Mouse (Mus musculus) induced T-regulatory cell, adult 2 months (primary cell): ENCODE data around the gene Adipor1.

Source experiments
- DNase-seq: peaks from one replicate; pipeline ENCODE4 v3.0.0-alpha.2; 2012; ENCODE audit warnings: low read depth

The Adipor1 gene

DNA sequence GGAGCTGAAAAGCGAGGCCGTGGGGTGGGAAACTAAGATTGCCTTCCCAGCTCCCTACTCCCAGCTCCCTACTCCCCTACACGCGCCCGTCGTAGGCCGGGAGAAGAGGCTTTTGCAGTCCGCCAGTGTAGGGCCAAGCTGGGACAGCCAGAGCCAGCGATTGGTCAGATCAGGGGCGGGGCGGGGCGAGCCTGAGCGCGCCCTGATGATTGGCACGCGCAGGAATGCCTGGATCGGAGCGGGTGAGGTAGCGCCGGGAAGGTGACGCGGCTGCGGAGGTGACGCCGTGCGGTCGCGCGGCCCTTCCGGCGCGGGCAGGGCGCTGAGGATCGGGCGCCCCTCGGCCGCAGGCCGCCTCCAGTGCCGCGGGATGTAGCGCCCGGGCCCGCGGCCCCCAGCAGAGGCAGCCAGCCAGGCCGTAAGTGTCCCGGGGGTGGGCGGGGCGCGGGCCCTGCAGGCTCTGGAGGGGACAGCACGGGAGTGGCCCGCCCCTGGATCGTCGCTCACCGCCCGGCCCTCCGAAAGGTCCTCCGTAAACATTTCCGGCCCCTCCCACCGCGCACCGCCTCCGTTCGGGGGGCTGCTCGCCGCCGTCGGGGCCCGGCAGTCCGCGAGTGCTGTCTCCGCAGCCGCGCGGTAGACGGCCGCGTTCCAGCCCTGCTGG lies at the start of gene Adipor1:
Gene Adipor1, plus strand, starts transcription at position 211 of the 664 bp plus-strand sequence.
- DNase-seq = peak; percentile 94

DNA sequence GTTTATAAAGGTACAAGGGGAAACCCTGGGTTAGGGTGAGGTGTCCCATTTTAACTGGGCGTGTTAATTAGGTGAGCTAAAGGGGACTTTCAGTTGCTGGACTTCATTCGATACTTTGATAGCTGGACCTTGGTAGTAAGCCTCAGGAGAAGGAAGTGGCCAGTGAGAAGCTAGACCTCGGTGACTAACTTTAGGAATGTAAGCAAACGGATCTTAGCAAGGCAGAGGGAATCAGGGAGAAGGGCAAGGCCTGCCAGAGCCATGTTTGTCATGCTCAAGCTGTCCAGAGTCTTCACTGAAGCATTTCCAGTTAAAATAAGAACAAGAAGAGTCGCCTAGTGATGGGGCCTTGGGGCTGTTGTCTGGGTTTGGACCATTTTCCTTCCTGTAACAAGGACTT lies 49.7 kb upstream of the Adipor1 start:
- no peak for DNase-seq

DNA sequence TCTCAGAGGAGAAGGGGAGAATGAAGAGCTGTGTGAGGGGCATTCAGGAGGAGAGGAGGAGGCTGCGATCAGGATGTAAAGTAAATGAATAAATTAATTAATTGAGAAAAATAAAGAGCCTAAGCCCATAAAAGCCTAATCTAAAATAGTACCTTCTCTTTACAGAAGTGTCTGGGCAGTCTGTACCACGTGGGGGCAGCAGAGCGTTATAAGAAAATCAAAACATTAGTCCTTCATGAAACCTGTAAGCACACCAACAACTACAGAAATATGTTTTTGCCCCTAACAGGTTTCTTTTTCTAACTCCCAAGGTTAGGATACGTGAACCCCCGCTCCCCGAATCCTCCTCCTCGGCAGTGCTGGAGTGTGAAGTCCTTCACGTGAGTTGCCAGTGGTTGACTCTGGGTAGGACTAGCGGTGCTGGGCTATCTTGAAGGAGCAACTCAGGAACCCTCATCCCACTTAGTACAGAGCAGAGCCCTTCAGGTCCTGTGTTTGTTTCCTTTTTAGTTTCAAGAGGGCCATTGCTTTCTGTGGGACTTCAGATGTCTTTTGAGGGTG lies 46.3 kb upstream of the Adipor1 start:
- peak; percentile 71 for DNase-seq

DNA sequence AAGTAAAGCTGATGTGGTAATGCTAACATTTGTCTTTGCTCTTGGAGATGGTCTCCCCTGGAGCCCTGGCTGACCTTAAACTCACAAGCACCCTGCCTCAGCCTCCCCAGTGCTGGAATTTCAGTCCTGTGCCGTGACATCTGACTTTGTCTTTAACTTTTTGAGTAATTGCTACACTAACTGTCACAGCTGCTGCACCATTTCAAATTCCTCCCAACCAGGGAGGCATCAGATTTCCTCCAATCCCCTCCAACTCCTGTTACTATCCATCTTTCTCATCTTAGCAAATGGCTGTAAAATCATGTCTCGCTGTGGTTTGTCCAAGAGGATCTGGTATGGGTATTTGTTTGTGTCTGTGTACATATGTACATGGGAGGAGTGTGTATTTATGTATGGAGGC lies 41.1 kb upstream of the Adipor1 start:
- no peak for DNase-seq

DNA sequence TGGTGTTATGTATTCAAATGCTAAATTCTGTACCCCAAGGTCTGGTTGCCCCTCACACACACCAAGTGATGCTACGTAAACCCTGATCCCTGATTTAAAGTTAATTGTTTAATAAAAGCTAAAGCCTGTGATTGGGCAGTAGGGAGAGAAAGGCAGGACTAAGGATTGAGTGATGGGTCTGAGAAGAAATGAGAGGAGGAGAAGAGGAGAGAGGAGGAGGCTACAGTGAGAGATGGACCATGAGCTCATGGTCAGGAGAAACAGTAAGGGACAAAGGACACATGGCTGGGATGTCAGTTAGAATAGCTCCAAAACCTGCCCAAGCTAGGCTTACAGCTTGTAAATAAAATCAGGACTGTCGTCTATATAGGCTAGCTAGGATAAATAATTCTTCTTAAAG lies 34.1 kb upstream of the Adipor1 start:
- no peak for DNase-seq

DNA sequence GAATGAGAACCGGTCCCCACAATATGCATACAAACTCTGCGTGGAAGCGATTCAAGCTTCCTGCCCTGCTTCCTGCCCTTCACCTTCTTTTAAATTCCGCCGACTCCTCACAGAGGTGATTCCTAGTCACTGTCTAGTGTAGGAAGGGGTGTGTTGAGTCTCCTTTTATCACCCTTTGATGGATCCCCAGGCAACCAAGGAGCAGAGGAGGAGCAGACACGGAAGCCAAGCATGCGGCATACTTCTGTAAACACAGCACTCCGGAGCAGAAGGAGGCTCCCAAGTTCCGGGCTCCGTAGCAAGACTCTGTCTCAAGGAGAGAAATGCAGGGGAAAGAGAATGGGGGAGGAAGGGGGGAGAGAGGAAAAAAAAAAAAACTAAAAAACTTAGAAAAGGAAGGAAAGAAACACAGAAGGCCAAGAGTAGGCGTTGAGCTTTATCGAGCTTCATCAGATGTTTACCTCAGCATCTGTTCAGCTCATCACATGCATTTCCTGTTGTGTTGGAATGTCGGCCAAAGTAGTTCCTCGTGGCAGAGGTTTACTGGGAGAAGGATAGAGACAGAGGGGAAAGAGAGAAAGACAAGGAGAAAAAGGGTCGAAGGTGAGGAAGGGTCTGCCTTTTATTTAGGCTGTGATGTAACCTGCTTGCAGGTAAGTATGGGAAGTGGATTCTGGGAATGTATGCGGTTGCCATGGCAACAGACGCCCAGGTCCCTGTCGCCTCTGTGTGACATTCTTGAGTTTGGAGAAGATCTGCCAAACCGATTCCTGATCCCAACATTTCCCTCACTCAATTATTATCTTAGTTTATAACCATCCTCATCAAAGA lies 33.2 kb upstream of the Adipor1 start:
- DNase-seq = peak; percentile 22

DNA sequence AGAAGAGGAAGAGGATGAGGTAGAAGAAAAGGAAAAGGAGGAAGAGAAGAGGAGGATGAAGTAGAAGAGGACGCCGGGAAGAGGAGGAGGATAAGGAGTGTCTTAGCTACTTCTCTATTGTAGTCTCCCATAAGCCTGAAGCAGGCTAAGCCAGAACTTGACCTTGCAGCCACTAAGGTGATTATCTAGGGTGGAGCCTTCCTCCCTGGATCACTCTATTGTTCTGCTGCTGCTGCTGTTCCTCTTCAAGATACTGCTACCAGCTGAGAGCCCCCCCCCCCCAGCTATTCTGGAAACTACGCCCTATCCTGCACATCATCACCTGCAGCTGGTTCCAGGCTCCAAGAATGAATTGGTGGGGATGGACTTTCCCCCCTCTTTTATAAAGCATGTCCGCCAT lies 30.6 kb upstream of the Adipor1 start:
- no peak for DNase-seq

DNA sequence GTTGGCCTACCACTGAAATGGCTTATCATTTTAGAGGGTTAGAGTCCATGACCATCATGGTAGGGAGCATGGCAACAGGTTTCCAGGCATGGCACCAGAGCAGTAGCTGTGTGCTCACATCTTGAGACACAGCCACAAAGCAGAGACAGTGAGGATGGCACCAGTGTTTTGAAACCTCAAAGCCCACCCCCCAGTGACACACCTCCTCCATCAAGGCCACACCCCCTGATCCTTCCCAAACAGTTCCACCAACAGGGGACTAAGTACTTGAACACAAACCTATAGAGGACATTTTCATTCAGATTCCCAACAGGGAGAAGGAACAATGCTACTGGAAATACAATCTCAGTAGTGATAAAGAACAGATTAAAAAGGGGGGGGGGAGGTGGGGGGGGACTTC lies 30.0 kb upstream of the Adipor1 start:
- DNase-seq = no peak

DNA sequence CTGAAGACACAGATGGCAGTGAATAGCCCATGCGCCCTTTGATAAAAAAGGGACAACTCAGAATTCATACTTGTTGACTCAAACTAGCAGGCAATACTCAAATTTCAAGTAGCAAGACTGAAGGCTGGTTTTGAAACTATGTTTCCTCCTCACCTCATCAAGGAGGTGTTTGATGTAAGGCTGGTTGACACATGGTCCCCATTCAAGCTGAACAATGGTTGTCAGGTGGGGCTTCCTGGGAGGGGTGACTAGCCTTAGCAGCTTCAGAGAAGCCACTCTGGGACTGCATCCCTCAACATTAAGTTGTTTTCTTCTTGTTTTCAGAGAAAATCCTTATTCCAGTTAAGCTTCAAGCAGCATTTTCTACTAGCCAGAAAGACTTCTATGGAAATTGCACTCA lies 29.5 kb upstream of the Adipor1 start, which contains the start of gene 4933406M09Rik:
Gene 4933406M09Rik, plus strand, starts transcription at position 275 of the 400 bp plus-strand sequence.
- no peak for DNase-seq

DNA sequence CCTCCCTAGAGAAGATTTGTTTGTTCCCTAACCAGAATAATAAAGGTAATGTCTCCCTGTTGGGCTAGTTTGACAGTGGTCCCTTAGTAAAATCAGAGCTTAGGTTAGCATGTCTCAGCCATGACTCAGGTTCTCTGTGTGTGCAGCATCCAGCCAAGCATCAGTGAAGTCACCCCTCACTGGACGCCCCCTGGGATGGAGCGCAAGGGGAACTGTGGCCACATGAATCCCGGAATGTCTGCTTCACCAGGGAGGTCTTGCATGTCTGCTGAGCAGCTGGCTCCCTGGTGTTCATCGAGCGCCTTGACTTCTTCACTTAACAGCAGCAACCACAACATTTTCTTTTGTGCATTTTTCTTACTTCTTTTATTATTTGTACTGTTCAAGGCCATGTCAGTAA lies 21.4 kb upstream of the Adipor1 start:
- DNase-seq = no peak

DNA sequence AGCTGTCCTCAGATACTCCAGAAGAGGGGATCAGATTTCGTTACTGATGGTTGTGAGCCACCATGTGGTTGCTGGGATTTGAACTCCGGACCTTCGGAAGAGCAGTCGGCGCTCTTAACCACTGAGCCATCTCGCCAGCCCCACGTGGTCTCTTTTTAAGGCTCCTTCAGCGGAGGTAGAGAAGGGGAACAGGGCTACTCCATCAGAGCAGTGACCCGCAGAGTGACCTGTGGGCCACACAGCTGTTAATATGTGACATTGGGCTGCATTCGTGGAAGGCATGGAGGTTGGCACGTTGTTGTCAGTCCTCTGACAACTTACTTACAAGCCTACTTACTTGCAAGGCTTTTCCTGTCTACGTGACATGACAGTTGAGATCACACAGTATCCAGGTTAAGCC lies 17.0 kb upstream of the Adipor1 start:
- no peak for DNase-seq

DNA sequence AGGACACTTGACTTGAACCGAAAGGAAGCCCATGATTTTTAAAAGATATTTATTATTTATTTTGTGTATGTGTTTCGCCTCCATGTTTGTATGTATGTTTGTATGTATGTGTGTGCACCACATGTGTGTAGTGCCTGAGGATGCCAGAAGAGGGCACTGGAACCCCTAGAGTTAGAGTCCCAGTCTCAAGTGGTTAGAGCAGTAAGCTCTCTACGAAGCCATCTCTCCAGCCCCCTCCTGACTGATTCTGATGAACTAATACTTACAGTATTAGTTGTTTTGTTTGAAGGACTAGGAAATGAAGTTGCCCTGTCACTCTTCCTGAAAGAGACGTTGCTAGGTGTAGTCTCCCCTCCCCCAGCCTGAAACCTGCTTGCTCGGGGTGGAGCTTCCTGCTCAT lies 15.4 kb upstream of the Adipor1 start:
- peak; percentile 22 for DNase-seq

DNA sequence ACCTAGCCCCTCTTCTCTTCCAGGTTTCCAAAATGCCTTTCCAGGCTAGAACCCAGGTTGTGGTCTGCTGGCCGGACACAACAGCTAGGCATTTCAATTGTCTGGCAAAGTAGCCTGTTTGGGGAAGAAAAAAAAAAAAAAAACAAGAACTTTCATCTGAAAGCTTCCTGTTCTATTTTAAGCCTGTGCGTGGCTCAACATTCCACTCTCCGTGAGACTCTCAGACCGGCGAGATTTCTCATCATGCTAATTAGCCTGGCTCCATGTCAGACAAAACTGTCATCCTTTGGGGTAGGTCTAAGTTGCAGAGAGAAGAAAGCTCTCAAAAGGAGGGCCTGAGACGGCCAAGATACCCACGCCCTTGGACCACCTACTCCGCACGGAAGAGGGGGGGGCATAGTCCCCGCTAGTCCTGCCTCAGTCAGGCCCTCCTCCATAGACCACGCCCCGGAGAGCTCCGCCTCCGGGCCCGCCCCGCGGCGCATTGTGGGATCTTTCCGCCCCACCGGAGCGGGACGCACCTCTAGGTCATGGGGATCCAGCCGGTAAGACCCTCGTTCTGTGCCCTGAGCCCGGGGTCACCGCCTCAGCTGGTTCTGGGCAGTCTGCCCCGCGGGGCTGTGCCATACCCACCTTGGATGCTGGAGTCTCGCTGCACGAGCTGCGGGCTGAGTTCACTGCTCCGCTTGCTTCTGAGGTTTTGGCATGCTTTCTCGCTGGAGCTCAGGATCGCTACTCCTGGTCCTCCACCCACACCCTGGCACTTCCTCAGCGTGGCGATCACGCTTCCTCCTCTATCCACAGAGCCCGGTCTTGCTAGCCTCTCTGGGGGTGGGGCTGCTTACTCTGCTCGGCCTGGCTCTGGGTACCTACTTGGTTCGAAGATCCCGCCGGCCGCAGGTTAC lies 9.4 kb upstream of the Adipor1 start, which contains the start of gene Cyb5r1:
Gene Cyb5r1, plus strand, starts transcription at position 51 of the 905 bp plus-strand sequence.
- peak; percentile 88 for DNase-seq

DNA sequence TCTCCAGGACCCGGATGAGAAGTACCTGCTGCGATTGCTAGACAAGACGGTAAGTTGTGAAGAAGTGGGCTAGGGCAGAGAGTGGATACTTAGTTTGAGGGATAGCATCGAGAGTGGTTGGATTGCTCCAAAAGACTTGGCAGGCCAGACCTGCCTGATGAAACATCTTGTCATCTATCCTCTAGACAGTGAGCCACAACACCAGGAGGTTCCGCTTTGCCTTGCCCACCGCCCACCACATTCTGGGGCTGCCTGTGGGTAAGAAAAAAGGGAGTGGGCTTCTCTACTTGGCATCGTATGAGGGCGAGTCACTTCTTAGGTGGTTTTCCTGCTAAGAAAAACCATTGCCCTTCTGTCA lies 8.8 kb upstream of the Adipor1 start:
- no peak for DNase-seq

DNA sequence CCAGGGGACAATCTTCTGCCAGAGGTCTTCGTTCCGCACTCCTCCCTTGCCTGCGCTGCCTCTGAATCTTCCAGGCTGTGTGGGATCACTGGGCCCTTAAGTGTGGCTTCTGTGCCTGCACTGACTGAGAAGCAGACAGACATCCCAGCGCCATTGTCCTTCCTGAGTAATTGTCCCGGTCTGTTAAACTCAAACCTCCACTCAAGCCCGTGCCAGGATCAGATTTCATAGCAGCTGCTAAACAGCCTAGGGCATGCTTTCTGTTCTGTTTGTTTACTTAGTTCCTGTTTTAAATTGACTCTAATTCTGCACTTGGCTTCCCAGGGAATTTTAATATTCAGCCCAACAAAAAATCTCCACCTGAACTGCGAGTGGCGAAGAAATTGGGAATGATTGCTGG lies 7.1 kb upstream of the Adipor1 start:
- no peak for DNase-seq

DNA sequence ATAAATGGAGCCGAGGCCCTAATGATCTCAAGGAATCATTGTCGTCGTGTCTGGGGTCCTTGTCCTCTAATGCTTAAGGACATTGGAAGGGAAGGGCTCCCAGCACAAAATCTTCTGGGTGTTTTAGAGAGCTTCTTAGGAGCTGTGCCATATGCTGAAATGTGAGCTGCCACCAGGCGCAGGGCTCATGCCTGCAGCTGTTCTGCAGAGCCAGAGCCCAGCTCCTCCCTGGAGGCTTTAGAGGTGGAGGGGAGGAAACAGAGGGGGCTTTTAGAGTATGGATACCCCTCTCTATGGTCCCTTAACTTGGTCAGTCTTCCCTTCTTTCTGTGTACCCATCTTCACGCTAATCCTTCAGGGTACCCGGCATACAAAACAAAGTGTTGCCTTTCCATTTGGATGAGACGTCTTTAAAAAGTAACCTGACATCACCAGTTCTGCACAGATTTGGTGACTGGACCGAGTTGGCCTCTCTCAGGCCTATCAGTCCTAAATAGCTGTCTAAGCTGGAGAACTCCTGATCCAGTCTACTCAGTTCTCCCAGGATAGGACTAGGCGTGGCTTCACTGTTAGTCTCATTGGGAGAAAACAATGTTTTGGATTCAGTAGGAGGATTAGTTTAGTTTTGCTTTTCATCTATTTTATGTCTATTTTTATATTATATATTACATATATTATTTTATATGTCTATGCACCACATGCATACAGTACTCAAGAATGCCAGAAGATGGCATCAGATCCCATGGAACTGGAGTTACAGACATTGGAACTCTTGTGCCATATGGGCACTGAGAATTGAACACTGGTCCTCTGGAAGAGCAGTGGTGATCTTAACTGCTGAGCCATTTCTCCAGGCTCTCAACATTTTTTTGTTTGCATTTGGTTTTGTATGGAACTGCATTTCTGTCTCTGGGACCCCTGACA lies 3.2 kb upstream of the Adipor1 start:
- DNase-seq = no peak

DNA sequence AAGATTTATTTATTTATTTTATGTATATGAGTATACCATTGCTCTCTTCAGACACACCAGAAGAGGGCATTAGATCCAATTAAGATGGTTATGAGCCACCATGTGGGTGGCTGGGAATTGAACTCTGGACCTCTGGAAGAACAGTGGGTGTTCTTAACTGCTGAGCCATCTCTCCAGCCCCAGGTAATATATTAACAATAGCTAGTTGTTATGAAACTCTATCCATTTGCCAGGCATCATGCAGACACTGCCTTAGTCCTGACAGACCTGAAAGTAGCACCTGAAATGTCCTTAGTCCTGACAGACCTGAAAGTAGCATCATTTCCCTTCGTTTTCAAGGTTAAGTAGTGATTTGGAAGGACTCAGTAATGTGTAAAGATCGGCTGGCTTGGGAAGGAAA lies 1.1 kb upstream of the Adipor1 start:
- no peak for DNase-seq

DNA sequence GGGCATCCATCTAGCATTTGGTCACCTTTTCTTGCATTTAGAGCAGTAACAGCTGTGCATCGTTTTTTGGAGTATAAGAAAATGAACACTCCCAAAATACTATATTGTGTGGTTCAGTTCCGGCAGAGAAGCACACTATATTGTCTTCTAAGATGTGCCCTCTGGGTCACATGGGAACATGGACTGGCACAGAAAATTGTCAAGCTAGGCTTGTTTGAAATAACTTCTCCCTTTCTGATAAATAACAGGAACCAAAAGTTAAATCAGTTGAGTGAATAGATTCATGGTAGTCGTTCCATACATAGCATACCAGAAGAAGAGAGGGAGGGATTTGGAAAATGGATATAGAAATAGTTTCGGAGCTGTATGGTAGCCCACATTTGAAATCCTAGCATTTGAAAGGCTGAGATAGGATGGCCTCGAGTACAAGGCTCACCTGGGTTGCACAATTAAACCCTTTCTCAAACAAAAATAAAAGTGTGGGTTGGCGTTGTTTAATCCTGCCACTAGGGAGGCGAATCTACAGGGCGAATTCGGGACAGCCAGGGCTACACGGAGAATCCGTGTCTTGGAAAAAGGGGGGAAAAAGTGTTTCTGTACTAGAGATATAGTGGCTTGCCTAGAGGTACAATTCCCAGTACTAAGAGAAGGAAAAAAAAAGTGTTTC lies 544 bp upstream of the Adipor1 start:
- no peak for DNase-seq

DNA sequence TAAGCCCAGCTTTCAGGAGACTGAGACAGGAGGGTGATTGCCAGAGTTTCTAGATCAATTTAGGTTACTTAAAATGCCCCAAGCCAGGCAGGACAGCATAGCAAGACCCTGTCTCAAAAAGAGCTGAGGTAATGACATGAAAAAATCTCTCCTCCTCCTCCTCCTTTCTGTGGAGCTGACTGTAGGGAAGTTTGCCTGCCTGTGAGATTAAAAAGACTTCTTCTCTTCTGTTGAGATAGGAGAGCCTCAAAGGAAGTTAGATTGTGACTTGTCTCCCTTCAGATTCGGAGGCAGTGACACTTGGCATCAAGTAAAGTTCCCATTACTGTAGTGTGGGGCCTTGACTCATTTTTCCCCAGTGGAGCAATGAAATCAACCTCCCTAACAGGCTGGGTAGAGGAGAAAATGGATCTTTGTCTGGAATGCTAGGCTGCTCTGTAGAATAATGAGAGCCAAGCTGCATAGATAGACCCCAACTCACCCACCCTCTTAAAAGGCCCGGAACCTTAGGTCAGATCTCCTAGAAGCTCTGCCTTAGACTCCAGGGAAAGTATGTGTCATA lies 3.3 kb downstream of the Adipor1 start:
- no peak for DNase-seq

DNA sequence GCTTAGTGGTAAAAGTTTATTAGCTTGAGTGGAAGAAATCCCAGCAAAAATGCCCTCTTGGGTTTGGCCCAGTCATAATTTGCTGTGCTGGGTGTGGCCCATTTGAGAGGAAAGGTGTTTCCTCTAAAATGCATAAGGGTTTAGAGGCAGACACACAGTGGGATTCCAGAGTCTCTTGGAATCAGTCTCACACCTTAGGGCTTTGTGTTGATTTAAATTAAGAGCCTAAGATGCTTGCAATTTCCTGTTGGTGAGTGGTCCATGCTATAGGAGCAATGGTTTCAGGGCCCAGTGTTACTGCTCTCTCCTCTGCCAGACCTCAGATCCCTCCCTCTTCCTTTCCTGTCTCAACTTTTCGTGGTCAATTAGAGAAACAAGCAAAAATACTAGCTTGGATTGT lies 4.0 kb downstream of the Adipor1 start:
- no peak for DNase-seq
